Mouse (Mus musculus): ENCODE measurements around the gene Rhot1.
"Not testable (repeated sequence)": the region's sequence is repeated elsewhere in the genome, so short reads cannot be mapped to it uniquely, and the experiment has no call there.

Gene Rhot1

GRCm38 (mm10) chr11:80193827-80194226 lies 15.0 kb upstream of the Rhot1 start:
- no peak for DNase-seq (ENCODE audit: low spot score in 2 of 2)

DNA sequence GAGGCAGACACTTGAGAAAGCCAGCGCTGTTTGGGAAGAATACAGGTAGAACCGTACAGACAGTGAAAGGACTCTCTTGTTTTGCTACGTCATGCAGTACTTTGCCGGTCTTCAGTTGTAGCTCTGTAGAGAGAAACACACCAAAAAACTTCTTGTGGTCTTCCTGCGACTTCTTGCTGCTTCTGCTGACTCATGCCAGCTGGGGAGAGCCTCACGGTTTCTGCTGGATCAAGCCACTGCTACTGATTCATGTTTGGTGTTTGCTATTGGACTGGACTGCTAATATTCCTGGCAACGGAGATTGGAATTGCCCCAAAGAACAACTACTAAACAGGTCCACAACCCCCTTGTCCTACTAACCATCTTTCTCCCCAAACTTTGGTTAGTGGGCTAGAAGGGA lies 12.5 kb upstream of the Rhot1 start:
- no peak for DNase-seq (ENCODE audit: low spot score in 2 of 2)

DNA sequence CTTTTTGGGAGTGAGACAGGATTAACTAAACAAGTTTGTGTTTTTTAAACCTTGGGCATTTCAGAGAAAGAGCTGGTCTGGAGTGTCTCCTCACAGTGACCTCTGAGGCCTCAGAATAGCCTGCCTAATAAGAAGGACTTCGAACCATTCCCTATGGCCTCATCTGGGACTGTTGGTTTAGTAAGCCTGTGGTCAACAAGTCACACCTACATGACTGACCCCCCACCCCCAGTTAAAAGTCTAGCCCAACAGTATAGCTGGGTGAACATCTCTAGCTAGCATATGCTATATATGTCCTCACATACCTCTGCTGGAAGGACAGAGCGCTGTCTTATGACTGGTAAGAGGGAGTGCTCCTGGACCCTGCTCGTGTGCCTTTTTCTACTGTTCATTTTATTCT lies 9.5 kb upstream of the Rhot1 start:
- no peak for DNase-seq (ENCODE audit: low spot score in 2 of 2)

GRCm38 (mm10) chr11:80199773-80200172 lies 9.0 kb upstream of the Rhot1 start:
- no peak for DNase-seq (ENCODE audit: low spot score in 2 of 2)

DNA sequence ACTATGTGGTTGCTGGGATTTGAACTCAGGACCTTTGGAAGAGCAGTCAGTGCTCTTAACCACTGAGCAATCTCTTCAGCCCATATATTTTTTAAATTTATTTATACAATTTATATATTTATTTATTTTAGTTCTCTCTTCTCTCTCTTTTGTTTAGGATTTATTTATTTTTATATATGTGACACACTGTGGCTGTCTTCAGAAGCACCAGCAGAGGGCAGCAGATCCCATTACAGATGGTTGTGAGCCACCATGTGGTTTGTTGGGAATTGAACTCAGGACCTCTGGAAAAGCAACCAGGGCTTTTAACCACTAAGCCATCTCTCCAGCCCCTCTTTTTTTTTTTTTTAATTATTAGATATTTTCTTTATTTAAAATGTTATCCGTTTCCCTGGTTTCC lies 8.5 kb upstream of the Rhot1 start:
- DNase-seq (ENCODE audit: low spot score in 2 of 2), result no peak

DNA sequence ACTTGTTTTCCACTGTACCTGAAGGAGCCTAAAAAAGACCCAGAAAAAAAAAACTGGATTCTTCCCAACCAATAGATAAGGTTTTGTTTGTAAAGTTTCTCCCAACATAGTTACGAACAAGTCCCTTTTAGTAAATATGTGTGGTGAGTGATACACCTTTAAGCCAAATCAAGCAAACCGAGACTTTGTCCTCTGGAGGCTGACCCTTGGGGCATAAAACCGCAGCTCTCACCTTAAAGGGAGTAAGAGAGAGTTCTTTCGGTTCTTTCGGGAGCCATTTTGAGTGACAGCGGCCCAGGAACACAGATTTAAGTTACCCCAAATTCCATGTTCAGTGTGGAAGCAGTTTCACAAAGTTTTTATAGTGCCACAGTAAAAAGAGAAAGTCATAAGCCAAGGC lies 6.5 kb upstream of the Rhot1 start:
- DNase-seq (ENCODE audit: low spot score in 2 of 2), result no peak

DNA sequence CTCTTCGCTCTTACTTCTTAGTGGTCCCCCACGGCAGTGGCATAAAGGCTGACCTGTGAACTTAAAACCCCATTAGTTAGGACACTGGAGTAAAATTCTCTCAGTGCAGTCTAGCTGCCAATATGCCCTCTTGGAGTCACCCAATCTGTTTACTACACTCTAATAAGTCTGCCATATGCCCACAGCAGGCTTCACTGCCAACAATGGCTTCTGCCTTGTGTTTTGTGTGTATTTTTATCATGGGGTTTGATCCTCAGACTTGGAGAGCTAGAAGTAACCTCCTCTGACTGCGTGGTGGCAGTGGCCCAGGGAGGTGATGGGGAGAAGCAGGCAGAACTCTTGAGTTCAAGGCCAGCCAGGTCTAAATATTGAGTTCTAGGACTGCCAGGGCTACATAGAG lies 4.8 kb upstream of the Rhot1 start:
- no peak for DNase-seq (ENCODE audit: low spot score in 2 of 2)

DNA sequence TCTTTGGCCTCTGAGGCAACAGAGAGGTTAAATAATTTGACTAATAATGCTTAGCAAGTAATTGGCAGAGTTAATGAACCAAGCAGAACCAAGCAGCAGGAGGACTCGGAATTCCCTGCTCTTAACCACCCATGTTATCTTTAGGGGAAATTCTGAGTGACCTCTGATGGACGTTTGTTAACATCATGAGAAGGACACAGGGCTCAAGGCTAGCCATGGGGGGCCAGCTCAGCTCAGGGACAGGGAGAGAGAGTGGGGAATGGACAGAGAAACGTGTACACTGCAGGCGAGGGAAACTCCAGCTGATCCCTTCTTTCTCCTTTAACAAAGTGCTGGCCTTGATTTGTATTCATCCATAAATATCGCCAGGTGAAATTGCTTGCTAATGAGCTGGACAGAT lies 3.9 kb upstream of the Rhot1 start:
- DNase-seq (ENCODE audit: low spot score in 2 of 2), result no peak

DNA sequence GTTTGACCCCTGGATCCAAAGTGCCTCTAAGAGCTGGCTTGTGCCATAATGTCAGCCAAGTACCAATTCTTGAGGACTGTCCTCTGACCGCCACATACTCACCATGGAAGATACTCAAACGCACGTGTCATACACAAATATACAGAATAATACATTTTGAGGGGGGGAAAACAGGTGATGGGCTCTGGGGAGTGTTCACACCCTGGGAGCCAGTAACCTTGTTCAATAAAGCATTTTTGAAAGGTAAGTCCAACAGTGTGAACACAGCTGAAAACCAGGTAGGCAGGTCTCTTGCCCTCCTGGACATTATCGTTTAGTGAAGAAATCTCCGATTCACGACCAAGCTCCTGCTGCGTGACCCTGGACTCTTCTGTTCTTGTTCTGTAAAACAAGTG lies 357 bp upstream of the Rhot1 start:
- no peak for DNase-seq (ENCODE audit: low spot score in 2 of 2)

- DNase-seq (ENCODE audit: low spot score in 2 of 2), result no peak
These were observed 1.5 kb downstream of the Rhot1 start for GRCm38 (mm10) chr11:80210321-80210720.

- DNase-seq (ENCODE audit: low spot score in 2 of 2), result no peak
These were observed 3.5 kb downstream of the Rhot1 start for GRCm38 (mm10) chr11:80212282-80212681.

DNA sequence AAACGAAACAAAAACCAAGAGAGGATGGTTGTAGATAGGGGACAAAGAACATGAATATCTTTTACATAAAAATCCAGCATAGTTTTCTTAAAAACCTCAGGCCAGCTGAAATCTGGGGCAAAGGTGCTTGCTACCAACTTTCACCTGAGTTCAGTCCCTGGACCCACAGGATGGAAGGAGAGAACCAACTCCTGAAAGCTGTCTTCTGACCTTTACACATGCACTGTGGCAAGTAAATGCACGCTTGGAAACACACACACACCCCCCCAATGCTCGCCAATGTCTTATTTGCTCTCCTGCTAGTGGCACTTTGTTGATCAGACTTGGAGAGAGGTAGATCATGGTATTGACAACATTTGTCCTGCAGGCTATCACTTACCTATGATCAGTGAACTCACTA lies 6.5 kb downstream of the Rhot1 start:
- DNase-seq (ENCODE audit: low spot score in 2 of 2), result no peak

DNA sequence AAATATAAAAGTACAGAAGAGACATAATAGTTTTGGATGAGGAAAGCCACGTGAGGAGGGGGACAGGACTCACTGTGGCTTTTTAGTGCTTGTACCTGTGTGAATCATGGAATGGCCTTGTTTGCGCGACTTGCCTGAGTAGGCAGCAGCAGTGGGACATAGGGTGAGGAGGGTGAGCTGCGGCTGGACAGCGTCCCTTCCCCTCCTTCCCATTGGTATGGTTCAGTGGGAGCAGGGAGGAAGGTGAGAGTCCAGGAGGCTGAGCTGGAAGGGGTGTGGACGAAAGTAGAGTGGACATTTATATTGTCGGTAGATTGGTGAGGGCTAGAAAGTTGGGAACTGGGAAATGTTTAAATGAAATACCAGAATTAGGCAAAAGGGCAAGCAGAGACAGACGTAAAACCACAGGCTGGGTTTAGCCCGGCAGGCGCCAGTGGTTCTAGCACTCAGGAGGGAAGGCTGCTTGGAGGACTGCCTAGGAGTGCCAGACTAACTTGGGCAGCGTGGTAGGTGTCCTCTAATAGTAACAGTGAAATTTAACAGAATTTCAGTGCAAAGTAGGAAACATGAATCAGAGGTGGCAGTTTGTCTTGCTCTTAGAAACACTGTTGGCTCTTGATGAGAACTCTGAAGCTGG lies 10.0 kb downstream of the Rhot1 start:
- peak in 1 of 2 experiments; percentile 17 for DNase-seq (ENCODE audit: low spot score in 2 of 2)

GRCm38 (mm10) chr11:80230066-80230465 lies 21.2 kb downstream of the Rhot1 start:
- not testable (repeated sequence) for DNase-seq (ENCODE audit: low spot score in 2 of 2)

- DNase-seq (ENCODE audit: low spot score in 2 of 2), result no peak
These were observed 28.5 kb downstream of the Rhot1 start for GRCm38 (mm10) chr11:80237278-80237677.

DNA sequence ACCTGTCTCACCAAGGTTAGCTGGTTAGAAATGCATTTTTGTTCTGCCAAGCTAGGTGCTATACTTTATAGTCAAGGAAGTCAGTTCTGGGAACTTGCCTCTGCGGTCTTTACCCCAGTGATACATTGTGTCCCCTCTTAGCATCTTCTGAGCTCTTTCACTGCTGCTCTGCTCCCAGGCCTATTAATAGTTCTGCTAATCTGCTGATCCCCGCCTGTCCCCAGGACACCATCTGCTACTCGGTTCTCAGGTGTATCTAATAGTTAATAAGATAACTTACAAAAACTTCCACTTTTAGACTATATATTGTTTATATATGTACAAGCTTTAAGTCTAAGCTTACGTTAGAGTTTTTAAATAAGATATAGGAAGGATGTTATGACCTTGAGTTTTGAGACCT lies 29.5 kb downstream of the Rhot1 start:
- no peak for DNase-seq (ENCODE audit: low spot score in 2 of 2)

DNA sequence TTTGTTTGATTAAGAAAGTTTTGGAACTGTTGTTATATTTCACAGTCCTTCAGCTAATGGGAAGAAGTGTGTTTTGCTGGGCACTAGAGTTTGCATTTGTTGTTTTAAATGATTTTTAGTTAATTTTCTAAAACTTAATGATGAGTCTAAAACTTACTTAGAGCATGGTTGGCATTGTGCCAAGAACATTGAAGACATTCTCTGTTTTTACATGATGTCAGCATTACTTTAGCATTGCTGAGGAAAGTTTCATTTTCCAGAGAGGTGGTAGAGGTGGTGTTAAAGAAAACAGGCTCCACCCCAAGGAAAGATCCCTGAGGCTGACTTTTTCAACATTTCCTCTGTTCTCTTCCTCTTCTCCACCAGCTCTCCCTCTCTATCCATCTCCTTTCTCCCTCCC lies 38.2 kb downstream of the Rhot1 start:
- no peak for DNase-seq (ENCODE audit: low spot score in 2 of 2)

DNA sequence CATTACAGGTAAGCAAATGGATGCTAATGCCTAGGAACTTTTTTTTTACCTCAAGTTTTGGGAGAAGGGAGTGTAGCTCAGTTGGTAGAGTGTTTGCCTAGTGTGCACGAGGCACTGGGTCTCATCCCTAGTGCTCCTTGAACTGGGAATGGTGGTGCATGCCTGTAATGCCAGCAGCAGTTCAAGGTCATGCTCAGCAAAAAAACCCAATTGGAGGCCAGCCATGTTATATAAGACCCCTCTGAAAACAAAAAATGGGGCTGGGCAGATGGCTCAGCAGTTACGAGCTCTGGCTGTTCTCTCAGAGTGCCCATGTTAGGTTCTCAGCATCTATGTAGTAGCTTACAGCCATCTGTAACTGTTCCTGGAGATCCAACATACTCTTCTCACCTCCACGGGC lies 39.7 kb downstream of the Rhot1 start:
- DNase-seq (ENCODE audit: low spot score in 2 of 2), result no peak

DNA sequence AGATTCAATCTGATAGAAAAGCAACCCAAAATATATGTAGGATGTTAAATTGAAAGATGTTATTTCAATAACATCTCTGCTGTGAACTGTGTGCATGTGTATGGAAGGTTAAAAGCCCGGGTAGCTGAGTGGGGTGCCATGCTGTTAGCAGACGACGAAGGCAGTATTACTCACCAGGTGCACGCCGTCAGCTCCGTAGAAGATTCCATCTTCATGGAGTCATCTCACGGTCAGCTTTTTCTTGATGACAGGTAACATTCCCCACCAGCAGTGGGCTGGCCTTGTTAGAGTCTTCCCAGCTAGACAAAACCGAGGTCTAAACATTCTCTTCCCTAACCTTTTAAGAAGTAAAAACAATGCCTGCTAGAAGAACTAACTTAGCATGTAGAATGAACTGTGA lies 55.3 kb downstream of the Rhot1 start:
- DNase-seq (ENCODE audit: low spot score in 2 of 2), result no peak

GRCm38 (mm10) chr11:80271096-80271495 lies 62.3 kb downstream of the Rhot1 start:
- no peak for DNase-seq (ENCODE audit: low spot score in 2 of 2)

GRCm38 (mm10) chr11:80275011-80275410 lies 66.2 kb downstream of the Rhot1 start:
- DNase-seq (ENCODE audit: low spot score in 2 of 2), result no peak

DNA sequence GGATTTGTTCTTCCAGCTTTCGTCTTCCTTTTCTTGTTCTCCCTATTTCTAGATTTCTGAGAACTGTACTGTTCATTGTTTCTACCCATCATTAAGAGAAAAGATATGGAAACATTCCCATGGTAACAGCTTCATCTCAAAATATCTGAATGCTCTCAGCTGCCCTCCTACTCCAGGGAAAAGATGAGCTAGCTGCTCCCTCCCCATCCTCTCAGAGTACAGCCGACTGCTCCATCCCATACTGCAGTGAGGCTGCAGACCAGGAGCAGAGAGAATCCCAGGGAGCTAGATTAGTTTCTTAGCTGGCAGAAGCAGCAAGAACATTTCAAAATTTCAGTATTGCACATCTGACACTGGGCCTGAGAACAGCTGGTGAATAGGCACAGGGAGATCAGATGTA lies 69.2 kb downstream of the Rhot1 start:
- DNase-seq (ENCODE audit: low spot score in 2 of 2), result no peak

DNA sequence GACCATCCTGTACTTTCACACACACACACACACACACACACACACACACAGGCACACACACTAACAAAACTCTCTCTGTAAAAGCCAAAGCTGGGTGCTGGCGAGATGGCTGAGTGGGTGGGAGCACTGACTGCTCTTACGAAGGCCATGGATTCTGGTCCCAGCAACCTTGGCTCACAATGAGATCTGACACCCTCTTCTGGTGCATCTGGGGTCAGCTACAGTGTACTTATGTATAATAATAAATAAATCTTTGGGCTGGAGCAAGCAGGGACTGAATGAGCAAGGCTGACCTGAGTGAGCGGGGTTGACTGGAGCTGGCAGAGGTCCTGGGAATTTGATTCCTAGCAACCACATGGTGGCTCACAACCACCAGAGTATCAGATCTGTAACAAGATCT lies 75.0 kb downstream of the Rhot1 start:
- DNase-seq (ENCODE audit: low spot score in 2 of 2), result no peak

- no peak for DNase-seq (ENCODE audit: low spot score in 2 of 2)
These were observed 75.8 kb downstream of the Rhot1 start for GRCm38 (mm10) chr11:80284641-80285040.

All from urinary bladder, postnatal 36 days (tissue).